Mouse (Mus musculus): ENCODE measurements around the gene Tgm4.
A peak's percentile ranks its signal among the peaks of the same experiment; 100 is the strongest.

Tgm4 gene

GRCm38 (mm10) chr9:123034426-123034825, at the start of gene Tgm4:
Gene Tgm4 (plus strand): TSS chr9:123034726.
- no peak for DNase-seq (ENCODE audit: low spot score)

GRCm38 (mm10) chr9:122998406-122999192, 35.9 kb upstream of the Tgm4 start:
- no peak for DNase-seq (ENCODE audit: low spot score)

- DNase-seq (ENCODE audit: low spot score): no peak
These were observed 35.3 kb upstream of the Tgm4 start for GRCm38 (mm10) chr9:122999193-122999586.

- DNase-seq (ENCODE audit: low spot score): no peak
These were observed 29.8 kb upstream of the Tgm4 start for GRCm38 (mm10) chr9:123004718-123005117.

GRCm38 (mm10) chr9:123006071-123006470, 28.5 kb upstream of the Tgm4 start:
- DNase-seq (ENCODE audit: low spot score): no peak

GRCm38 (mm10) chr9:123020995-123021631, 13.4 kb upstream of the Tgm4 start, which contains the start of gene Tmem42:
Gene Tmem42 (plus strand): TSS chr9:123021326.
- DNase-seq (ENCODE audit: low spot score): peak; percentile 88

GRCm38 (mm10) chr9:123021636-123022379, 12.7 kb upstream of the Tgm4 start:
- DNase-seq (ENCODE audit: low spot score): no peak

- DNase-seq (ENCODE audit: low spot score): no peak
These were observed 10.3 kb upstream of the Tgm4 start for GRCm38 (mm10) chr9:123024201-123024600.

- DNase-seq (ENCODE audit: low spot score): no peak
These were observed 2.9 kb upstream of the Tgm4 start for GRCm38 (mm10) chr9:123031496-123032246.

- no peak for DNase-seq (ENCODE audit: low spot score)
These were observed 13.1 kb downstream of the Tgm4 start for GRCm38 (mm10) chr9:123047665-123048064.

GRCm38 (mm10) chr9:123058724-123059292, 24.3 kb downstream of the Tgm4 start:
- DNase-seq (ENCODE audit: low spot score): no peak

GRCm38 (mm10) chr9:123060172-123060571, 25.6 kb downstream of the Tgm4 start:
- no peak for DNase-seq (ENCODE audit: low spot score)

GRCm38 (mm10) chr9:123079149-123079548, 44.6 kb downstream of the Tgm4 start:
- DNase-seq (ENCODE audit: low spot score): no peak

GRCm38 (mm10) chr9:123080355-123080754, 45.8 kb downstream of the Tgm4 start:
- DNase-seq (ENCODE audit: low spot score): no peak

GRCm38 (mm10) chr9:123080796-123081195, 46.3 kb downstream of the Tgm4 start:
- no peak for DNase-seq (ENCODE audit: low spot score)

GRCm38 (mm10) chr9:123085373-123085772, 50.8 kb downstream of the Tgm4 start:
- DNase-seq (ENCODE audit: low spot score): no peak

GRCm38 (mm10) chr9:123087558-123087957, 53.0 kb downstream of the Tgm4 start:
- no peak for DNase-seq (ENCODE audit: low spot score)

- DNase-seq (ENCODE audit: low spot score): no peak
These were observed 56.3 kb downstream of the Tgm4 start for GRCm38 (mm10) chr9:123090844-123091243.

- DNase-seq (ENCODE audit: low spot score): no peak
These were observed 65.3 kb downstream of the Tgm4 start for GRCm38 (mm10) chr9:123099631-123100455.

- no peak for DNase-seq (ENCODE audit: low spot score)
These were observed 68.9 kb downstream of the Tgm4 start for GRCm38 (mm10) chr9:123103425-123103824.

- DNase-seq (ENCODE audit: low spot score): no peak
These were observed 69.8 kb downstream of the Tgm4 start for GRCm38 (mm10) chr9:123104362-123104761.
